ENCODE assay signal across 9 mouse cellular contexts in the genomic region with DNA sequence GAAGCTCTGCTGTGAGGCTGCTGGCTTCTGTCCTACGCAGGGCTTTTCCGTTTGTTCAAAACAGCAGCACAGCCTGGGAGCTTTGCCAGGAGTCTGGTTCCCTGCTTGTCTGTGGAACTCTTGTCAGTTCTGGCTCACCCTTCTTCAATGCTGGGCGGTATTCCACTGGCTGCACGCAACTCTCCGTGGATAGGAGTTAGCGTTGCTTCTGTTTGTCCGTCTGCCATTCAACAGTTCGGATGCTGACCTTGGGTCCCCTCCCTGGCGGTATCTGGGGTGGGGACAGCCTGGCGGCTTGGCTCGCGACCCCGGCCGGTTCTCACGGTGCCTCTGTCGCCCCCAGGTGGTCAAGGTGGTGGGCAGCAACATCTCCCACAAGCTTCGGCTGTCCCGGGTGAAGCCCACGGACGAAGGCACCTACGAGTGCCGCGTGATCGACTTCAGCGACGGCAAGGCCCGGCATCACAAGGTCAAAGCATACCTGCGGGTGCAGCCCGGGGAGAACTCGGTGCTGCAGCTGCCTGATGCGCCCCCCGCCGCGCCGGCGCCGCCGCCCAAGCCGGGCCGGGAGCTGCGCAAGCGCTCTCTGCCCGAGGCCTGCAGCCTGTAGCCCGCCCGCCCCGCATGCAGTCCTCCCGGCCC. TPM values are rescaled to one million over a fixed set of nuclear protein-coding genes. Genes with fewer than 3 reads are reported as not detected.
A peak's percentile ranks its signal among the peaks of the same experiment; 100 is the strongest.
DNase-seq lines count a peak whose midpoint lies in the region; TF ChIP-seq lines count a peak whose summit lies in the region.
"Had no signal": no experiment of that assay in that cellular context is flagged by ENCODE, and none has a peak within 500 bp of the region (broad histone marks: within the 10 kb centered on the region; RNA-seq: fewer than 3 reads in every experiment).

No protein-coding gene starts in this region.

- no peak overlapping the region for H3K27ac ChIP-seq in MEL (ENCODE audit: control insufficient read depth, low read depth, low read length)

- no peaks in the 10 kb centered on the region for H3K36me3 ChIP-seq in MEL (ENCODE audit: control insufficient read depth in 1 of 2, insufficient read depth in 2 of 2, low read length in 2 of 2)

- TF ChIP-seq RAD21 in MEL (IDR thresholded peaks at IDR 0.05; ENCODE audit: low read depth, low read length): peak; percentile 8

- no peaks in the 10 kb centered on the region for H3K4me1 ChIP-seq in MEL (ENCODE audit: control insufficient read depth in 1 of 2, insufficient read depth in 2 of 2, low read length in 2 of 2)
- H3K4me1 ChIP-seq in lung, adult 2 months (ENCODE audit: control insufficient read depth, insufficient read depth, low read length): no peaks in the 10 kb centered on the region

- H3K27me3 ChIP-seq in MEL (ENCODE audit: control insufficient read depth in 1 of 2, insufficient read depth in 2 of 2, low read length in 2 of 2): no peaks in the 10 kb centered on the region; a peak in 1 of 4 replicates

- TF ChIP-seq POLR2A in MEL (IDR thresholded peaks at IDR 0.05; ENCODE audit: control insufficient read depth in 1 of 2, insufficient read depth in 1 of 2, low read depth in 1 of 2, low read length in 2 of 2, poor library complexity in 1 of 2): no peak
- TF ChIP-seq POLR2A in lung, adult 2 months (IDR thresholded peaks at IDR 0.05; ENCODE audit: borderline replicate concordance, extremely low read depth, low read depth, low read length): no peak

- no peak overlapping the region for H3K9ac ChIP-seq in MEL (ENCODE audit: control insufficient read depth, low read depth, low read length, poor library complexity, severe bottlenecking)

- H3K4me3 ChIP-seq in MEL (ENCODE audit: control insufficient read depth in 1 of 2, insufficient read depth in 1 of 2, low read depth in 2 of 2, low read length in 2 of 2): no peak overlapping the region
- peak overlapping the region; percentile 53 for H3K4me3 ChIP-seq in lung, adult 2 months (replicated peaks; ENCODE audit: extremely low read depth, low read depth, low read length)

- TF ChIP-seq EP300 in MEL (IDR thresholded peaks at IDR 0.05; ENCODE audit: low read depth in 1 of 2, low read length in 2 of 2): no peak

- no peaks in the 10 kb centered on the region for H3K79me2 ChIP-seq in MEL (ENCODE audit: control insufficient read depth, insufficient read depth, low read length, poor library complexity)

- WGBS in lung, adult 2 months: 2% methylated on average over 46 of the region's 47 CpGs

- H3K9me3 ChIP-seq in MEL (replicated peaks; ENCODE audit: insufficient read depth, low read length): no peaks in the 10 kb centered on the region

- peak in 2 of 3 experiments; percentile 35 to 60; a peak in 5 of 6 replicates for TF ChIP-seq CTCF in MEL (IDR thresholded peaks at IDR 0.05 in 2 of 3, conservative IDR thresholded peaks at IDR 0.05 in 1 of 3; ENCODE audit: control insufficient read depth in 1 of 3, insufficient read depth in 1 of 3, low read depth in 2 of 3, low read length in 3 of 3, poor library complexity in 1 of 3, severe bottlenecking in 1 of 3)
- TF ChIP-seq CTCF in lung, adult 2 months (IDR thresholded peaks at IDR 0.05; ENCODE audit: insufficient read depth, low read length): peak; percentile 48; the same call in 1 of the 2 replicates

- no peak for DNase-seq in MEL (ENCODE audit: low read depth, low spot score)
- peak; percentile 67 to 82 for DNase-seq in cerebellum, adult 18-20 months
- peak; percentile 70 for DNase-seq in forelimb bud, embryonic 11.5 days (ENCODE audit: low read depth, low spot score)
- peak; percentile 87 for DNase-seq in heart, postnatal 4 days
- peak; percentile 82 to 87 for DNase-seq in layer of hippocampus, adult 8-10 months (ENCODE audit: low spot score in 2 of 2)
- DNase-seq in lung, adult 2 months: peak; percentile 60
- peak; percentile 38 for DNase-seq in ovary, postnatal 14 days (ENCODE audit: low spot score)
- DNase-seq in thymus, postnatal 36 days: peak; percentile 38 to 41

TF ChIP-seq in MEL, 35 proteins besides CTCF, POLR2A, EP300 and RAD21:
- TF ChIP-seq MEF2A (IDR thresholded peaks at IDR 0.05; ENCODE audit: extremely low read depth, insufficient replicate concordance, low read depth, low read length, poor library complexity, severe bottlenecking): no peak
- peak; percentile 37 for TF ChIP-seq SMC3 (IDR thresholded peaks at IDR 0.05; ENCODE audit: low read depth, low read length)
- TF ChIP-seq KAT2A (conservative IDR thresholded peaks at IDR 0.05; ENCODE audit: low read depth, low read length): no peak
- no peak for TF ChIP-seq ZMIZ1 (IDR thresholded peaks at IDR 0.05; ENCODE audit: low read depth, low read length)
- no peak for TF ChIP-seq ETS1 (IDR thresholded peaks at IDR 0.05; ENCODE audit: low read depth, low read length)
- TF ChIP-seq E2F4 (IDR thresholded peaks at IDR 0.05; ENCODE audit: borderline replicate concordance, low read depth, low read length): no peak

RNA-seq across cellular contexts. Expression of a gene that starts 29.2 kb away (rescaled TPM):
- total RNA-seq in MEL (2012; rRNA removed): not detected in 2 replicates
- polyA plus RNA-seq in MEL (2012; ENCODE audit: insufficient read depth in 1 of 2, insufficient read length in 2 of 2, low read depth in 1 of 2, low replicate concordance in 2 of 2, missing spikeins in 1 of 2): not detected
- total RNA-seq in heart, postnatal 4 days (2021): under 1 TPM in 1 of 2 experiments, not detected in 1; 0.32 TPM
- total RNA-seq in layer of hippocampus, adult 8-10 months (2022): 10 to 100 TPM; 81.5 to 99.3 (median 90.0) TPM
- not detected in 2 replicates for polyA plus RNA-seq in lung, adult 2 months (2012; rRNA removed)
- polyA plus RNA-seq: gonadal fat pad, adult 2 months had no signal

Comparison
In these comparisons a context has a peak if more than half of its experiments do, and no peak if none do; other contexts are left out.
1. RNA of a gene that starts 29.2 kb away (total RNA-seq): 81.5 to 99.3 TPM in layer of hippocampus, adult 8-10 months; 0.32 TPM in heart, postnatal 4 days and not detected in MEL; every median in the first group is over 10 times any median in the second.